Mouse (Mus musculus): ENCODE measurements around the gene Kcnb1. TPM values are rescaled to one million over a fixed set of nuclear protein-coding genes. Genes with fewer than 3 reads are reported as not detected.

Kcnb1 gene
- polyA plus RNA-seq, 1 experiment from 2014 or later = 1.5 TPM

DNA sequence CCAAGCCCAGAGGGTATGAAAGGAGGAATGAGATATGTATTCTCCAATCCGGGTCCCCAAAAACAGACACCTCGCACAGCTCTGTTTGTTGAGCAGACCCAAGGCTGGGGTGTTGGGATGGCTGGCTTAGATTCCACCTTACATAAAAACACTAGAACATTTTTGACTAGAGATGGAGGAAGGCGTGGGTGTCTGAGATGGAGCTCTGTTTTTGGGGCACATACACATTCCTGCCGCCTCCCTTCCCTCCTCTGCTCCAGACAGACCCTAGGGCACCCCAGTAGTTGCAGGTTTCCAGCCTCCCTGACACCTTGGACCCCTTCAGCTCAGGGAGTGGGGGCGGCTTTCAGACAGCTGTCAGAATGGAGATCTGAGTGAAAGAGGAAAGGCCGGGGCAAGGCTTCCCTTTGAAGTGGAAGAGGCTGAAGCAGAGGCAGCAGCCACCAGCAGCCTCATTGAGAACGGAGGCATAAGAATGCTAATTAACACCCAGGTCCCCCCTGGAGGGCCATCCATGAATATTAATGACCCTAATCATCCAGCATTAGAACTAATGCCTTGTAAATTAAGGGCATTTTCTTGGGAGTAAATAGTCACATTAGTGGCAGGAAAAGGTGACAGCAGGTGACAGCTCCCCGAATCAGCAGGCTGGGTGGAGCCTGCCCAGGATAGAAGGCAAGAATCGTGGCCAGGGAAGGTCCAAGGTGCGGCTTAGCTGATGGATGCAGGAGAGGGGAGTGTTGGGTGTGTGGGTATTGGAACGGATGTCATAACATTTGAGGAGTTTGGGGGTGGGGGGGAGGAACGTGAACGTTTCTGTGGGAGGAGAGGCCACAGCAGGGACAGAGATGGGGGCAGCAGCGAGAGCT lies 45.3 kb downstream of the Kcnb1 start:
- H3K27ac ChIP-seq (ENCODE audit: low read depth, low read length) = no peak overlapping the region
- ATAC-seq (ENCODE audit: low FRiP score, low TSS enrichment) = no peak; the same call in 1 of the 2 replicates
- H3K27me3 ChIP-seq (ENCODE audit: control insufficient read depth, insufficient read depth, low read length) = no peaks in the 10 kb centered on the region
- WGBS = 9% methylated on average over 14 of the region's 14 CpGs
- H3K4me1 ChIP-seq (ENCODE audit: control insufficient read depth, insufficient read depth, low read length) = peaks cover 7% of the 10 kb centered on the region; the same call in 1 of the 2 replicates
- H3K4me3 ChIP-seq (ENCODE audit: low read length) = no peak overlapping the region
- H3K9ac ChIP-seq (ENCODE audit: low read depth, low read length) = no peak overlapping the region
- no peak overlapping the region for H3K4me2 ChIP-seq (replicated peaks; ENCODE audit: low read depth, low read length)
- H3K9me3 ChIP-seq (ENCODE audit: control insufficient read depth, low read length) = no peaks in the 10 kb centered on the region
- no peaks in the 10 kb centered on the region for H3K36me3 ChIP-seq (ENCODE audit: control insufficient read depth, insufficient read depth, low read length)

DNA sequence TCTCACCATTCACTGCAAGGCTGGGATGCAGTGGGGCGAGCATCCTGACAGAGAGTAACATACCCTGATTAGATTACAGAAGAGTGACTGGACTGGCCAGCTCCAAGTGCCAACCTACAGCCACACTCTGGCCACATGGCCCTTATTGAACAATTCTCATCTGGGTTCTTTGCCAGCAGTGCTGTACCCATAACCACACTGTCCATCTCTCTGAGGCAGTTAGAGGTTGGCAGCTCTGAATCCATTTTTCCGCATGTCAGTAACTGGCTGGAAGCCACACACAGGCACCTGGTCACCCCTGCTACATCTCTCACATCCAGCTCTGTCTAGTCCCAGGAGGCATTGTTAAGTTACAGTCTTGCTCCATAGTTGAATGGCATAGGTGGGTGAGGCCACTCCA lies 46.0 kb downstream of the Kcnb1 start:
- 71% methylated on average over 2 of the region's 2 CpGs for WGBS
- H3K27me3 ChIP-seq (ENCODE audit: control insufficient read depth, insufficient read depth, low read length) = no peaks in the 10 kb centered on the region
- H3K9ac ChIP-seq (ENCODE audit: low read depth, low read length) = no peak overlapping the region
- no peak overlapping the region for H3K27ac ChIP-seq (ENCODE audit: low read depth, low read length)
- no peaks in the 10 kb centered on the region for H3K9me3 ChIP-seq (ENCODE audit: control insufficient read depth, low read length)
- peaks cover 7% of the 10 kb centered on the region; the same call in 1 of the 2 replicates for H3K4me1 ChIP-seq (ENCODE audit: control insufficient read depth, insufficient read depth, low read length)
- H3K4me3 ChIP-seq (ENCODE audit: low read length) = no peak overlapping the region
- ATAC-seq (ENCODE audit: low FRiP score, low TSS enrichment) = no peak
- H3K4me2 ChIP-seq (replicated peaks; ENCODE audit: low read depth, low read length) = no peak overlapping the region
- no peaks in the 10 kb centered on the region for H3K36me3 ChIP-seq (ENCODE audit: control insufficient read depth, insufficient read depth, low read length)

DNA sequence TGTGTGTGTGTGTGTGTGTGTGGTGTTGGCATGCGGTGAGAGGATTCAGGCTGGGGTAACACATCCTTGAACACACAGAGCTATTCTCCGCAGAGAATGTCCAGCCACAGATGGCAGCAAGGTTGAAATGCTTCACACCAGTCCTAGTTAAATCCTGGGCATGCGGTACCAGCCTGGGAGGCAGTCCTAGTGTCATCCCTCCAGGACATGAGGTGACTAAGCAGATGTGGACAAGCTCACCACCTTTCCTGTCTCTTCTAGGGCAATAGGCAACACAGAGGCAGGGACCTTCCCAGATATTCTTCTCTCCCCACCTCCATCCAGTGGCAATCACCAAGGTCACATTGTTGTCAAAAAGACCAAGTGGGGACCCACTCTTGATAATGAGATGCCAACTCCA lies 47.7 kb downstream of the Kcnb1 start:
- ATAC-seq (ENCODE audit: low FRiP score, low TSS enrichment) = no peak
- H3K27ac ChIP-seq (ENCODE audit: low read depth, low read length) = no peak overlapping the region
- no peak overlapping the region for H3K9ac ChIP-seq (ENCODE audit: low read depth, low read length)
- no peak overlapping the region for H3K4me2 ChIP-seq (replicated peaks; ENCODE audit: low read depth, low read length)
- H3K36me3 ChIP-seq (ENCODE audit: control insufficient read depth, insufficient read depth, low read length) = no peaks in the 10 kb centered on the region
- H3K27me3 ChIP-seq (ENCODE audit: control insufficient read depth, insufficient read depth, low read length) = no peaks in the 10 kb centered on the region
- H3K9me3 ChIP-seq (ENCODE audit: control insufficient read depth, low read length) = no peaks in the 10 kb centered on the region
- no peak overlapping the region for H3K4me3 ChIP-seq (ENCODE audit: low read length)
- 98% methylated on average over 3 of the region's 3 CpGs for WGBS
- H3K4me1 ChIP-seq (ENCODE audit: control insufficient read depth, insufficient read depth, low read length) = peaks cover 7% of the 10 kb centered on the region; the same call in 1 of the 2 replicates

DNA sequence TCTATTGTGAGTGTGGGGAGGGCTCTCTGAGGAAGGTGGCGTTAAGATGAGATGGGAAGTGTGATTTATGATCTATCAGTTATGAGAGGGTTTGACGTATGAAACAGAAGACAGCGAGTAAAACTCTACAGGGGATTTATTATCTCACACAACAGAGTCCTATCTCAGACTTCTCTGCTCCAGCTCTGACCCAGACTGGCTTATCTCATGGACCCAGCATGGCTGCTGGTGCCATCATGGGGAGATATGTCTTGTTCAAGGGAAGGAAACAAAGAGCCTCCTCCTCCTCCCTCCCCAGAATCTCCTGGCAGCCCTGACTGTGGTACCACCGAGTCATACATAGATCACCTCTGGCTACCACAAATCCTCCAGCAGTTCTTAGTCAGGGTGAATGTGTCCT lies 48.1 kb downstream of the Kcnb1 start:
- ATAC-seq (ENCODE audit: low FRiP score, low TSS enrichment) = no peak
- H3K4me3 ChIP-seq (ENCODE audit: low read length) = no peak overlapping the region
- peaks cover 7% of the 10 kb centered on the region; the same call in 1 of the 2 replicates for H3K4me1 ChIP-seq (ENCODE audit: control insufficient read depth, insufficient read depth, low read length)
- H3K27me3 ChIP-seq (ENCODE audit: control insufficient read depth, insufficient read depth, low read length) = no peaks in the 10 kb centered on the region
- 75% methylated on average over 4 of the region's 4 CpGs for WGBS
- no peaks in the 10 kb centered on the region for H3K36me3 ChIP-seq (ENCODE audit: control insufficient read depth, insufficient read depth, low read length)
- H3K4me2 ChIP-seq (replicated peaks; ENCODE audit: low read depth, low read length) = no peak overlapping the region
- no peaks in the 10 kb centered on the region for H3K9me3 ChIP-seq (ENCODE audit: control insufficient read depth, low read length)
- no peak overlapping the region for H3K27ac ChIP-seq (ENCODE audit: low read depth, low read length)
- H3K9ac ChIP-seq (ENCODE audit: low read depth, low read length) = no peak overlapping the region

DNA sequence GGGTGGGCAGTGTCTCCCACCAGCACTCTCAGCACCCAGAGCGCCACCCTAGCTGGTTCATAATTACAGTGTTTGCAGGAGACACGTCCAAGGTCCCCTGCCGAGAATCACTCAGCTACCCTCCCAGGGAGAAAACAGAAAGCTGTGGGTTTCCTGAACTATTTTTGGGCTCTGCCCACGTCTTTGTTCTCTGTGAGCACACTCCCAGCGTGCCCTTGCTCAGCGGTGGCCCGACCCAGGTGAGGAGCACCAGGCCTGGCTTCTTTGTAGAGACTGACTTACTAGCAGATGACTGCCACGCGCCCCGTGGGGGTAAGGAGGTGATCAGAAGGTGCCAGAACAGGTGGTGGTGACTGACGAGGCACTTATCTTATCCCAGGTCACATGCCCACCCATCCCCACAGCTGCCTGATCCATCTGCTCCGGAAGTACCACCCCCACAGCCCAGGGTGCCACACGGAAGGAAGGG lies 50.1 kb downstream of the Kcnb1 start:
- Histone ChIP-seq H3K36me3 (ENCODE audit: control insufficient read depth, insufficient read depth, low read length) (no peaks in the 10 kb centered on the region), H3K4me2 (replicated peaks; ENCODE audit: low read depth, low read length) (no peak overlapping the region), H3K9ac (ENCODE audit: low read depth, low read length) (no peak overlapping the region), H3K27me3 (ENCODE audit: control insufficient read depth, insufficient read depth, low read length) (no peaks in the 10 kb centered on the region), H3K4me3 (ENCODE audit: low read length) (no peak overlapping the region), H3K4me1 (ENCODE audit: control insufficient read depth, insufficient read depth, low read length) (0 out of 2 replicates have a peak, but pooled peaks cover 4% of the 10 kb centered on the region), H3K27ac (ENCODE audit: low read depth, low read length) (no peak overlapping the region), H3K9me3 (ENCODE audit: control insufficient read depth, low read length) (no peaks in the 10 kb centered on the region)
- ATAC-seq (ENCODE audit: low FRiP score, low TSS enrichment) = no peak
- 69% methylated on average over 13 of the region's 13 CpGs for WGBS

DNA sequence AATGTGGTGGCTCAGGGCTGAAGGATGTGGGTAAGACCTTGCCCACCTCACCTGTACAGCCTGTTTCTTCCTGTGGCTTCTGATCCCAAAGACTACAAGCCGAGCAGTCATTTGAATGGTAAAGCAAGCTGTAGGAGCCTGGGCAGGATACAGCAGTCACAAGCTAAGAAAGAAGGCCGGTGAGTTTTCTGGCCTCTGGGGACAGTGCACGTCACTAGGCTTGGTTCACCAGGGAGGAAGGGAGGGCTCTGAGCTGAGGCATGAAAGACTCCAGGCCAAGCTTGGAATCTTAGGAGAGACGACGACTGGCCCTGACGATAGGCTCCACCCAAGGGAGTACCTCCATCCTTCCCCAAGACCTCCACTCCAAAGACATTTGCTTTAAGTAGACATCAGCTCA lies 51.3 kb downstream of the Kcnb1 start:
- Histone ChIP-seq H3K27me3 (ENCODE audit: control insufficient read depth, insufficient read depth, low read length) (no peaks in the 10 kb centered on the region), H3K9me3 (ENCODE audit: control insufficient read depth, low read length) (no peaks in the 10 kb centered on the region), H3K4me3 (ENCODE audit: low read length) (no peak overlapping the region), H3K4me1 (ENCODE audit: control insufficient read depth, insufficient read depth, low read length) (peaks cover 4% of the 10 kb centered on the region; the same call in 1 of the 2 replicates), H3K4me2 (replicated peaks; ENCODE audit: low read depth, low read length) (no peak overlapping the region), H3K36me3 (ENCODE audit: control insufficient read depth, insufficient read depth, low read length) (no peaks in the 10 kb centered on the region), H3K27ac (ENCODE audit: low read depth, low read length) (no peak overlapping the region), H3K9ac (ENCODE audit: low read depth, low read length) (no peak overlapping the region)
- ATAC-seq (ENCODE audit: low FRiP score, low TSS enrichment) = no peak
- 53% methylated on average over 6 of the region's 6 CpGs for WGBS

DNA sequence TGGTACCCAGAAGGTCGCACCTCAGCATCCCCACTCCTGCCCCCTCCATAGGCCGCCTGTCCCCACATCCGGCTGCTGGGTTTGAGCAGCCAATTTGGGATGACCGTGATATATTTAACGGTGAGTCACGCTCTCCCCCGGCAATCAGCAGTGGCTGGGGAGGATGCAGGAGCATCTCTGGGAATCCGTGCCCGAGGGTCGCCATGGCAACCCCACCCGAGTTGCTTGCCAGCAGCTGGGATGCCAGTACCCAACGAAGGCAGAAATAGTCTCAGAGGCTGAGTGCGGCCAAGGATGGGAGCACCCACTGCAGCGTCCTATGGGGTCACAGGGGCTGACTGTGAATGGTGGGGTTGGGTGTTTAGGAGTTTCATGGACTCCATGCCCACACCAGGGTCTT lies 53.0 kb downstream of the Kcnb1 start:
- no peak for ATAC-seq (ENCODE audit: low FRiP score, low TSS enrichment)
- Histone ChIP-seq H3K4me2 (replicated peaks; ENCODE audit: low read depth, low read length) (no peak overlapping the region), H3K4me3 (ENCODE audit: low read length) (no peak overlapping the region), H3K9me3 (ENCODE audit: control insufficient read depth, low read length) (no peaks in the 10 kb centered on the region), H3K36me3 (ENCODE audit: control insufficient read depth, insufficient read depth, low read length) (no peaks in the 10 kb centered on the region), H3K9ac (ENCODE audit: low read depth, low read length) (no peak overlapping the region), H3K4me1 (ENCODE audit: control insufficient read depth, insufficient read depth, low read length) (peaks cover 4% of the 10 kb centered on the region; the same call in 1 of the 2 replicates), H3K27me3 (ENCODE audit: control insufficient read depth, insufficient read depth, low read length) (no peaks in the 10 kb centered on the region), H3K27ac (ENCODE audit: low read depth, low read length) (no peak overlapping the region)
- 73% methylated on average over 14 of the region's 14 CpGs for WGBS

DNA sequence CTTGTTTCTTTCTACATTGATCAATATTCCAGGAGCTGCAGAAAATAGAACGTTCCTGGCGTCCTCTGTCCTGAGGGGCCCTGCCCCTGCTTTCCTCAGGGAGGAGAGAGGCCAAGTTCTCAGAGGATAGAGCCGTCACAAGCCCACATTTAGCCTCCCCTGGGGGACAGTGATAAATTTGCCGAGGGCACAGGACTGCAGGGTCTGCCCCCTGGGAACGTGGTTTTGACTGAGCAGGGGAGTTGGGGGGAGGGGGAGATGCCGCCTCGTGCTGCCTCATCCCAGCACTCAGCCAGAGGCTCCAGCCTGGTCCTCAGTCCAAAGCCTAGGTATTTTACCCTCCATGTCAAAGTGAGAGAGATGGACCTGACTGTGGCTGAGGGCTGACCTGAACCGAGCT lies 57.9 kb downstream of the Kcnb1 start:
- WGBS = 26% methylated on average over 8 of the region's 8 CpGs
- Histone ChIP-seq H3K4me1 (ENCODE audit: control insufficient read depth, insufficient read depth, low read length) (peaks cover 26% of the 10 kb centered on the region), H3K27ac (ENCODE audit: low read depth, low read length) (no peak overlapping the region), H3K4me3 (ENCODE audit: low read length) (no peak overlapping the region), H3K9me3 (ENCODE audit: control insufficient read depth, low read length) (no peaks in the 10 kb centered on the region), H3K9ac (ENCODE audit: low read depth, low read length) (no peak overlapping the region), H3K4me2 (replicated peaks; ENCODE audit: low read depth, low read length) (no peak overlapping the region), H3K27me3 (ENCODE audit: control insufficient read depth, insufficient read depth, low read length) (no peaks in the 10 kb centered on the region), H3K36me3 (ENCODE audit: control insufficient read depth, insufficient read depth, low read length) (no peaks in the 10 kb centered on the region)
- ATAC-seq (ENCODE audit: low FRiP score, low TSS enrichment) = no peak

DNA sequence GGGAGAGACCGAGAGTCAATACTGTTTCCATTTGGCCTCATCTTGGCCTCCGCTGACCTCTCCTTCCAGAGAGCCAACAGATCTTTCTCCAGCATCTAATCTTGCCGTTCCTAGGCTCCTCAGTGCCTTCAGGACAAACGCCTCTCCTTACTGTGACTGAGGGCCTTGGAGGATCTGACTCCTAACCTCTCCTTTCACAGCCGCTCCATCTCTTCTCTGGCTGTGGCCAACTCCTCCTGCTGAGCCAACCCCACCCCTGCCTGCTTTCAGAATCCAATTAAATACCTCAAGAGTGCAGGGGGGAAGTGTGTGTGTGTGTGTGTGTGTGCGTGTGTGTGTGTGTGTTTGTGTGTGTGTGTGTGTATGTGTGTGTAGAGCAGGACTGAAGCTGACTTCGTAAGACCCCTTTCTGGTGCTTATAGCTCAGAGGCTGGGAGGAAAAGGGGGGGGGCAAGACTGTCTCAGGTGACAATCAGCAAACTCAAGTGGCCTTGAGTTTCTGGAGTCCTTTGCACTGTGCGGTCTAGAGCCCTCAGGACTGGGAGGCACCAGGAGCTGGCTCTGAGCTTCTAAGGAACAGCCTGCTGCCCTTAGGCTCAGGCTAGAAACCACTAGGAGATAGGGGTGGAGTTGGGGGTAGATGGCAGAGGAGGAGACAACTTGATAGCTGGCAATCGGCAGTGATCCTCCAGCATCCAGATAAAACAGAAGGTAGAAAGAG lies 59.7 kb downstream of the Kcnb1 start:
- Histone ChIP-seq H3K4me3 (ENCODE audit: low read length) (no peak overlapping the region), H3K9ac (ENCODE audit: low read depth, low read length) (no peak overlapping the region), H3K27me3 (ENCODE audit: control insufficient read depth, insufficient read depth, low read length) (no peaks in the 10 kb centered on the region), H3K4me1 (ENCODE audit: control insufficient read depth, insufficient read depth, low read length) (peaks cover 26% of the 10 kb centered on the region), H3K36me3 (ENCODE audit: control insufficient read depth, insufficient read depth, low read length) (no peaks in the 10 kb centered on the region), H3K9me3 (ENCODE audit: control insufficient read depth, low read length) (no peaks in the 10 kb centered on the region), H3K27ac (ENCODE audit: low read depth, low read length) (peak overlapping the region; percentile 95), H3K4me2 (replicated peaks; ENCODE audit: low read depth, low read length) (peak overlapping the region; percentile 13; the same call in 1 of the 2 replicates)
- peak; percentile 72 for ATAC-seq (ENCODE audit: low FRiP score, low TSS enrichment)
- WGBS = 10% methylated on average over 9 of the region's 9 CpGs

Data from kidney, embryonic 14.5 days (tissue).